Mouse (Mus musculus): ENCODE results near the gene Actl10. TPM values are rescaled to one million over a fixed set of nuclear protein-coding genes. Genes with fewer than 3 reads are reported as not detected.
A peak's percentile ranks its signal among the peaks of the same experiment; 100 is the strongest.

Actl10 gene
- polyA plus RNA-seq, 1 experiment: 39.7 TPM

- Histone ChIP-seq H3K4me1 (ENCODE audit: control insufficient read depth, insufficient read depth, low read length) (peaks cover 10% of the 10 kb centered on the region), H3K27ac (ENCODE audit: control insufficient read depth, insufficient read depth, low read depth, low read length) (no peak overlapping the region), H3K27me3 (ENCODE audit: control insufficient read depth, insufficient read depth, low read length) (no peaks in the 10 kb centered on the region), H3K36me3 (ENCODE audit: control insufficient read depth, insufficient read depth, low read length) (no peaks in the 10 kb centered on the region), H3K4me3 (ENCODE audit: control insufficient read depth, low read depth, low read length) (no peak overlapping the region)
- TF ChIP-seq CTCF (IDR thresholded peaks at IDR 0.05; ENCODE audit: control insufficient read depth, insufficient read depth, insufficient replicate concordance, low read depth, low read length) (no peak), POLR2A (IDR thresholded peaks at IDR 0.05; ENCODE audit: control insufficient read depth, low read depth, low read length) (no peak)
Observed at GRCm38 (mm10) chr2:154563612-154564170, 12.1 kb downstream of the Actl10 start.

- H3K36me3 ChIP-seq (ENCODE audit: control insufficient read depth, insufficient read depth, low read length): no peaks in the 10 kb centered on the region
- no peak overlapping the region for H3K27ac ChIP-seq (ENCODE audit: control insufficient read depth, insufficient read depth, low read depth, low read length)
- TF ChIP-seq CTCF (IDR thresholded peaks at IDR 0.05; ENCODE audit: control insufficient read depth, insufficient read depth, insufficient replicate concordance, low read depth, low read length): no peak
- no peak for TF ChIP-seq POLR2A (IDR thresholded peaks at IDR 0.05; ENCODE audit: control insufficient read depth, low read depth, low read length)
- no peaks in the 10 kb centered on the region for H3K27me3 ChIP-seq (ENCODE audit: control insufficient read depth, insufficient read depth, low read length)
- H3K4me3 ChIP-seq (ENCODE audit: control insufficient read depth, low read depth, low read length): no peak overlapping the region
- peaks cover 16% of the 10 kb centered on the region for H3K4me1 ChIP-seq (ENCODE audit: control insufficient read depth, insufficient read depth, low read length)
Observed at GRCm38 (mm10) chr2:154565562-154565961, 14.0 kb downstream of the Actl10 start.

- no peaks in the 10 kb centered on the region for H3K36me3 ChIP-seq (ENCODE audit: control insufficient read depth, insufficient read depth, low read length)
- no peak overlapping the region for H3K4me3 ChIP-seq (ENCODE audit: control insufficient read depth, low read depth, low read length)
- H3K4me1 ChIP-seq (ENCODE audit: control insufficient read depth, insufficient read depth, low read length): peaks cover 16% of the 10 kb centered on the region
- H3K27me3 ChIP-seq (ENCODE audit: control insufficient read depth, insufficient read depth, low read length): no peaks in the 10 kb centered on the region
- TF ChIP-seq POLR2A (IDR thresholded peaks at IDR 0.05; ENCODE audit: control insufficient read depth, low read depth, low read length): no peak
- TF ChIP-seq CTCF (IDR thresholded peaks at IDR 0.05; ENCODE audit: control insufficient read depth, insufficient read depth, insufficient replicate concordance, low read depth, low read length): no peak
- no peak overlapping the region for H3K27ac ChIP-seq (ENCODE audit: control insufficient read depth, insufficient read depth, low read depth, low read length)
Observed at GRCm38 (mm10) chr2:154566641-154567040, 15.1 kb downstream of the Actl10 start.

GRCm38 (mm10) chr2:154567766-154568165 lies 16.2 kb downstream of the Actl10 start:
- Histone ChIP-seq H3K4me3 (ENCODE audit: control insufficient read depth, low read depth, low read length) (no peak overlapping the region), H3K36me3 (ENCODE audit: control insufficient read depth, insufficient read depth, low read length) (no peaks in the 10 kb centered on the region), H3K4me1 (ENCODE audit: control insufficient read depth, insufficient read depth, low read length) (peaks cover 16% of the 10 kb centered on the region), H3K27me3 (ENCODE audit: control insufficient read depth, insufficient read depth, low read length) (no peaks in the 10 kb centered on the region), H3K27ac (ENCODE audit: control insufficient read depth, insufficient read depth, low read depth, low read length) (no peak overlapping the region)
- TF ChIP-seq CTCF (IDR thresholded peaks at IDR 0.05; ENCODE audit: control insufficient read depth, insufficient read depth, insufficient replicate concordance, low read depth, low read length) (no peak), POLR2A (IDR thresholded peaks at IDR 0.05; ENCODE audit: control insufficient read depth, low read depth, low read length) (no peak)

- TF ChIP-seq POLR2A (IDR thresholded peaks at IDR 0.05; ENCODE audit: control insufficient read depth, low read depth, low read length) (no peak), CTCF (IDR thresholded peaks at IDR 0.05; ENCODE audit: control insufficient read depth, insufficient read depth, insufficient replicate concordance, low read depth, low read length) (no peak)
- no peaks in the 10 kb centered on the region for H3K27me3 ChIP-seq (ENCODE audit: control insufficient read depth, insufficient read depth, low read length)
- peaks cover 16% of the 10 kb centered on the region for H3K4me1 ChIP-seq (ENCODE audit: control insufficient read depth, insufficient read depth, low read length)
- H3K4me3 ChIP-seq (ENCODE audit: control insufficient read depth, low read depth, low read length): peak overlapping the region; percentile 83
- no peaks in the 10 kb centered on the region for H3K36me3 ChIP-seq (ENCODE audit: control insufficient read depth, insufficient read depth, low read length)
- no peak overlapping the region for H3K27ac ChIP-seq (ENCODE audit: control insufficient read depth, insufficient read depth, low read depth, low read length)
Observed at GRCm38 (mm10) chr2:154568329-154569070, 16.9 kb downstream of the Actl10 start.

GRCm38 (mm10) chr2:154569071-154569748 lies 17.6 kb downstream of the Actl10 start:
- TF ChIP-seq CTCF (IDR thresholded peaks at IDR 0.05; ENCODE audit: control insufficient read depth, insufficient read depth, insufficient replicate concordance, low read depth, low read length) (no peak), POLR2A (IDR thresholded peaks at IDR 0.05; ENCODE audit: control insufficient read depth, low read depth, low read length) (no peak)
- Histone ChIP-seq H3K4me1 (ENCODE audit: control insufficient read depth, insufficient read depth, low read length) (peaks cover 16% of the 10 kb centered on the region), H3K27ac (ENCODE audit: control insufficient read depth, insufficient read depth, low read depth, low read length) (no peak overlapping the region; the same call in 1 of the 2 replicates), H3K36me3 (ENCODE audit: control insufficient read depth, insufficient read depth, low read length) (no peaks in the 10 kb centered on the region), H3K27me3 (ENCODE audit: control insufficient read depth, insufficient read depth, low read length) (no peaks in the 10 kb centered on the region), H3K4me3 (ENCODE audit: control insufficient read depth, low read depth, low read length) (peak overlapping the region; percentile 83)

GRCm38 (mm10) chr2:154569836-154570286 lies 18.3 kb downstream of the Actl10 start, which contains the start of gene E2f1:
Gene E2f1 (minus strand): TSS chr2:154569892.
- Histone ChIP-seq H3K36me3 (ENCODE audit: control insufficient read depth, insufficient read depth, low read length) (no peaks in the 10 kb centered on the region), H3K27ac (ENCODE audit: control insufficient read depth, insufficient read depth, low read depth, low read length) (peak within 1 kb of the TSS; percentile 33), H3K4me3 (ENCODE audit: control insufficient read depth, low read depth, low read length) (peak within 1 kb of the TSS; percentile 86), H3K4me1 (ENCODE audit: control insufficient read depth, insufficient read depth, low read length) (peaks cover 16% of the 10 kb centered on the region), H3K27me3 (ENCODE audit: control insufficient read depth, insufficient read depth, low read length) (no peaks in the 10 kb centered on the region)
- no peak for TF ChIP-seq POLR2A (IDR thresholded peaks at IDR 0.05; ENCODE audit: control insufficient read depth, low read depth, low read length)
- TF ChIP-seq CTCF (IDR thresholded peaks at IDR 0.05; ENCODE audit: control insufficient read depth, insufficient read depth, insufficient replicate concordance, low read depth, low read length): no peak

All from testis, adult 2 months (tissue).